Mouse (Mus musculus) layer of hippocampus, postnatal 14 days (tissue): ENCODE data around the gene Ubn2. TPM values are rescaled to one million over a fixed set of nuclear protein-coding genes. Genes with fewer than 3 reads are reported as not detected.
"Not testable (repeated sequence)": the region's sequence is repeated elsewhere in the genome, so short reads cannot be mapped to it uniquely, and the experiment has no call there.

Experiments
- DNase-seq, 2 experiments: peaks; one replicate each; pipeline ENCODE4 v3.0.0; 2021 to 2022; ENCODE audit warnings: low spot score in 2 of 2, mixed read lengths in 1 of 2
- microRNA-seq, 2 experiments: library from miRNA; unstranded; fragments of <30 nt; microRNA quantifications; one replicate each; pipeline ENCODE4 v1.2.0; 2021
- total RNA-seq, 2 experiments: library from RNA; stranded (reverse); gene quantifications; 2 replicates each; pipeline ENCODE4 v1.2.3; 2021

Gene Ubn2
- total RNA-seq, 2 experiments from 2014 or later, result 38.0 to 38.7 TPM

DNA sequence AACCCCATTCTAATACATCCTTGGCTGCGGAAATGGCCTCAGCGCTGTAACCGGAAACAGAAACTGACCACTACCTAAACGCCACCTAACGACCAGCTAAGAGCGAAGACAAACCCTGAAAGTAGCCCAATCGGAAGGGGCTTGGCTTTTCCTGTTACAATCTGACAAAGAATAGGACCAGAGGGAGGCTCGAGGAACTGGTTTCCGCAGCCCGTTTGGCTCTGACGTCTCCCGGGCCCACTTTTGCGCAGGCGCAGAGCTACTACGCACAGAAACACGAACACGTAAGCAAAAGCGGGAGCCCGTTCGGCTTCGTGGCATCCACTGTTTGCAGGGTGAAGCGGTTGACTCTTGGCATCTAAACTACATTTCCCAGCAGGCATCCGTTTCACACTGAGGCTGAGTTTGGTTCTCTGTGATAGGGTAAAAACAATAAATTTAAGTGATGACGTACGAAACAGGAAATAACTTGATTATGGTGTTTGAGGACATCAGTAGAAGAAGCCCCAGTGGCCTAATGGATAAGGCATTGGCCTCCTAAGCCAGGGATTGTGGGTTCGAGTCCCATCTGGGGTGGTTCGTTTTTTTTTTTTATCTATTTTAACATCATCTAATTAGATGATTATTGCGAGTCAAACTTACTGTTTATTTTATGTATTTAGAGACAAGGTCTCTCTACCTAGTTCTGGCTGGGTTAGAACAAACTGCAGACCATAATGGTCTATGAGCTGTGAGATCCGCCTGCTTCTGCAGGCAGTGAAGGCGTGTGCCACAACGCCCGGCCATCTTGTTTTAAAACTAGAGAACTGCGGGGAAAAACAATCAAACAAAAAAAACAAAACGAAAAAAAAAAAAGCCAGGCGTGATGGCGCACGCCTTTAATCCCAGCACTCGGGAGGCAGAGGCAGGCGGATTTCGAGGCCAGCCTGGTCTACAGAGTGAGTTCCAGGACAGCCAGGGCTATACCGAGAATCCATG lies 100.0 kb downstream of the Ubn2 start, which contains the start of gene Fmc1:
Gene Fmc1, plus strand, starts transcription at position 75 of the 978 bp plus-strand sequence.
- DNase-seq, result peak; percentile 98 to 99

DNA sequence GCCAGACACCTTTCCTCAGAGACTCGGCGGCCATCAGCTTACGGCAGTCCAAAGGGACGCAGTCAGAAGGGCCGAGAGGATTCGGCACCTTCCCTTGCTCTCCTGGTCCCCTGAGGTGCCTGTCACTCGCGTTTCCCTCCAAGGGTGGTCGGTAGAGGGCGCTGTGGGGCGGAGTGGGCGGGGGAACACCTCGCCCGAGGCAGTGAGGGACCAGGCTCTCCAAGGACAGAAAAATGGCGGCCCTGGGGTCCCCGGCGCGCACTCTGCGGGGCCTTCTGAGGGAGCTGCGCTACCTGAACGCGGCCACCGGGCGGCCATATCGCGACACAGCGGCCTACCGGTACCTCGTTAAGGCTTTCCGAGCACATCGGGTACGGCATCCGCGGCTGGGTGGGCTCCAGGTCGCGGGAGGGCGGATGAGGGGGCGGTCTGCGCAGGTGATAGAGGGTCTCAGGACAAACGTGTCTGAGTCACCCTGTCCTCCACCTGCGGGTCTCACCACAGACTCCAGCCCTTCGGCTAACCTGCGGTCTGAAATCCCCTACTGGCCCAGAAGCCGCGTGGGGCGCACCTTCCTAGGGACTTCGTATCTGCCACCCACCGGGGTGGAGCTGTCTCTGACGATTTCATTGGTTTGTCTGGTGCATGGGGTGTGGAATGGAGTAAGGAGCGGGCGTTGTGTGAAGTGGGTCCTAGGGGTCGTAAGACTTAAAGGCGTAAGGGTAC lies 101.1 kb downstream of the Ubn2 start:
- peak; percentile 96 to 98 for DNase-seq

DNA sequence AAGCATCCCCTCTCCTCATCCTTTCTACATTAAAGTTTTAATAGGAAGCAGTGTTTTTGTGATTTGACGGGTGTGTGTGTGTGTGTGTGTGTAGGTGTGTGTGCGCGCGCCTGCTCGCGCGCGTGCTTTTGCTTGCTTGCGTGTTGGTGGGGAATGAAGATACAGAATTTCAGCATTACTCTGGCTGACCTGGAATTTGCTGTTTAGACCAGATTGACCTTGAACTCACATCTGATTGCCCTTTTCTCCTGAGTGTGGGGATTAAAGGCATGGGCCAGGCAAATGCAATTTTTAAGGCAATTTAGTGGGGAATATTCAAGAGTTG lies 101.6 kb downstream of the Ubn2 start:
- no peak for DNase-seq

DNA sequence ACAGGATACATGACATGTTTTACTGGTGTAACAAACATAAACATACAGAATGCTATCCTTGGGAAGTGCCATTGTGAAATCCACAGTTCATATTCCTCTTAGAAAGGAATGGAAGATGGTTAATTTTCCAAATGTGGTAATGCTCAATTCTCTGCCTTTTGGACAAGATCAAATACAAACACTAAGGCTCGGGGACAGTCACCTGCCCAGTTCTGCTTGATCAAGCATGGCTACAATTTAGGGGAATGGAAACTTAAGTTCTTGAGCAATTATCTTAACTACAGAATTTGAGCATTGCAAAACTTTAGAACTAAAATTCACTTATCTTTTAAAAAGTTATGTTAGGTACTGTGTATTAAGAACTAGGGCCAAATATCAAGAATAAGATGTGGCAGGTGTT lies 102.0 kb downstream of the Ubn2 start:
- DNase-seq, result no peak

DNA sequence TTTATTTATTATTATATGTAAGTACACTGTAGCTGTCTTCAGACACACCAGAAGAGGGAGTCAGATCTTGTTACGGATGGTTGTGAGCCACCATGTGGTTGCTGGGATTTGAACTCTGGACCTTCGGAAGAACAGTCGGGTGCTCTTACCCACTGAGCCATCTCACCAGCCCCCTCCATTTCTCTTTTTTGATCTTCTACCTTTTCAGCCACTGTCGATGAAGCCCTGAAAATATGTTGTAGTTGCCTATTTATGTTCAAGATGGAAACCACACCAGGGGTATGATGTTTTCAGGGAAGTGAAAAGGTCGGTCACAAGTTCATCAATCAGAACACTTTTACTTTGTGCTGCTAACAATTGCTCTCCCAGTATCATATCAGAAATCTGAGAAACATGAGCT lies 110.4 kb downstream of the Ubn2 start:
- DNase-seq, result not testable (repeated sequence)

DNA sequence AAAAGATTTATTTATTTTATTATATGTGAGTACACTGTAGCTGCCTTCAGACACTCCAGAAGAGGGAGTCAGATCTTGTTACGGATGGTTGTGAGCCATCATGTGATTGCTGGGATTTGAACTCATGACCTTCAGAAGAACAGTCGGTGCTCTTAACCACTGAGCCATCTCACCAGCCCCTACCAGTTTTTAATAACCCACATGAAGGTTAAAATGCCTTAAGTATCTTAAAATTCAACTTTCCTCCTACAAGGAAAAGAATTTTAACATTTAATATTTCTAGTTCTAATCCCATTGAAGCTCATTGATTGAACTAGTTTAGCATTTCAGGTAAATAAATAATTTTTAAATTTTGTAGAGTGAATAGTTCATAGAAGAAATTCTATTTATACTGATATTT lies 113.3 kb downstream of the Ubn2 start:
- DNase-seq, result not testable (repeated sequence)

DNA sequence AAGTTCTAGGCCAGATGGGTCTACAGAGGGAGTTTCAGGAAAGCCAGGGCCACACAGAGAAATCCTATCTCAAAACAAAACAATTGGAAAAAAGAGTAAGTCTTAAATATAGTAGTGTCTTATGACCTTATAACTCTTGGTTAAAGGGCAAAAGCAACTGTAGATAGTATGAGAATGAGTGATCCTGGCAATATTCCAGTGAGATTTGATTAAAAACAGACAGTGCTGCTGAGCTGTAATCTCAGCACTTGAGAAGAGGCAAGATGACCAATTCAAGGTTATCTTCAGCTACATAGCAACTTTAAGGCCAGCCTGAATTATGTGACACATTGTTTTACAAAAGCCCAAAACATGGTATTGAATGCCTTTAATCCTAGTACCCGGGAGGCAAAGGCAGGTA lies 114.0 kb downstream of the Ubn2 start:
- DNase-seq, result no peak

DNA sequence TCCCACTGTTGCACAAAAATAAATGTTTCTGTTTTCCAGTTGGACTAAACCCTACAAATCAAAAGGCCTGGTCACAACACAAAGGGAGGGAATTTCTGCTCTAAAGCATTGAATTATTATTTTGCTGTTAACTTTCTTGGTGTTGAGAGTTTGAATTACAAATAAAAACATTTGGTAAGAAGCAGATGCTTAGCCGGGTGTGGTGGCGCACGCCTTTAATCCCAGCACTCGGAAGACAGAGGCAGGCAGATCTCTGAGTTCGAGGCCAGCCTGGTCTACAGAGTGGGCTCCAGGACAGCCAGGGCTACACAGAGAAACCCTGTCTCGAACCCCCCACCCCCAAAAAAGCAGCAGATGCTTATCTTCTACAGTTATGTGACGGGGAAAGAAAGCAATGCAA lies 114.8 kb downstream of the Ubn2 start:
- not testable (repeated sequence) for DNase-seq

DNA sequence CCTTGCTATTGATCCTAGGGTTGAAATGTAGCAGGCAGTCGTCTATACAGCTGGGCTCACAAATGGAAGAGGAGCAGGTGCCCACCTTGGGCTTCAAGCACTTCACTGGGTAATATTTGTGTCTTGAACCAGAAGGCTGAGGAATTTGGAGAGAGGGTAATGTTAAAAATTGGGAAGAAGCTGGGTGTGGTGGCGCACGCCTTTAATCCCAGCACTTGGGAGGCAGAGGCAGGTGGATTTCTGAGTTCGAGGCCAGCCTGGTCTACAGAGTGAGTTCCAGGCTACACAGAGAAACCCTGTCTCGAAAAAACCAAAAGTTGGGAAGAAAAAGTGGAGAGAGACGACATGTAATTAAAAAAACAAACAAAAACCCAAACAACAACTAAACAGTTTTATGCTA lies 116.1 kb downstream of the Ubn2 start:
- peak in 1 of 2 experiments; percentile 11 for DNase-seq

DNA sequence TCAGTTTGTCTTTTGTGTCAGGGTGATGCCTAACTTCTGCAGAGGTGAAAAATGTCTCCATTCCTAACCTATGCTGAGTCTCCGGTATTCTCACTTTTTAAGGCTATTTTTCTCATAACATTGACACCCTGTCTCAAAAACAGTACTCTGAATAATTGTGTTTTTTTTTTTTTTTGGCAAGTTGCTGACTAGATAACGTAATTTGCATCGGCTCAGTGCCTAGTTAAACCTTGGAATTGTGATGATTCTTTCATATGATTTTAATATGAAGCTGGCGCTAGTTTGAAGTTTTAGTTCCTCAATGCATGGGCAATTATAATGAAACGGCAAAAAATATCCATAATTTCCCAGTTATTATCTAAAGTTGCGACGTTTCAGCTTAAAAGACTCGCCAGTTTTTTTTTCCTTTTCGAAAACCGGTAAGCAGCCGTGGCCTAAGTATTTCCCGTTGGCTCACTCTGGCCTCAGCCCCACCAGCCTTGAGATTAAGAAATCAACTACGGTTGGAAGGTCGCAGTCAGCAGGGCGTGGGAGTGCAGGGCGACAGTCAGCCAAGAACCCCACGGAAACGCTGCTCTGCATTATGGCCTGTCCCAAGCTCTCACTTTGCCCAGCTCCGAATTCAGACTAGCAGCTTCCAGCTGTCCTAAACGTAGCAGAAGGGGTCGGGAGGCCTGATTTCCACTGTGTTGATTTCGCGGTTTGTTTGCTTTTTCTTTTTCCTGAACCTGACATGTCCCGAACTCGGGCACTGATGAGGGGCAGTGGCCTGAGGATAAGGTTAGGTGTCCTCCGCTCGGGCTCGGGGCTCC lies 116.7 kb downstream of the Ubn2 start:
- peak in 1 of 2 experiments; percentile 13 for DNase-seq

DNA sequence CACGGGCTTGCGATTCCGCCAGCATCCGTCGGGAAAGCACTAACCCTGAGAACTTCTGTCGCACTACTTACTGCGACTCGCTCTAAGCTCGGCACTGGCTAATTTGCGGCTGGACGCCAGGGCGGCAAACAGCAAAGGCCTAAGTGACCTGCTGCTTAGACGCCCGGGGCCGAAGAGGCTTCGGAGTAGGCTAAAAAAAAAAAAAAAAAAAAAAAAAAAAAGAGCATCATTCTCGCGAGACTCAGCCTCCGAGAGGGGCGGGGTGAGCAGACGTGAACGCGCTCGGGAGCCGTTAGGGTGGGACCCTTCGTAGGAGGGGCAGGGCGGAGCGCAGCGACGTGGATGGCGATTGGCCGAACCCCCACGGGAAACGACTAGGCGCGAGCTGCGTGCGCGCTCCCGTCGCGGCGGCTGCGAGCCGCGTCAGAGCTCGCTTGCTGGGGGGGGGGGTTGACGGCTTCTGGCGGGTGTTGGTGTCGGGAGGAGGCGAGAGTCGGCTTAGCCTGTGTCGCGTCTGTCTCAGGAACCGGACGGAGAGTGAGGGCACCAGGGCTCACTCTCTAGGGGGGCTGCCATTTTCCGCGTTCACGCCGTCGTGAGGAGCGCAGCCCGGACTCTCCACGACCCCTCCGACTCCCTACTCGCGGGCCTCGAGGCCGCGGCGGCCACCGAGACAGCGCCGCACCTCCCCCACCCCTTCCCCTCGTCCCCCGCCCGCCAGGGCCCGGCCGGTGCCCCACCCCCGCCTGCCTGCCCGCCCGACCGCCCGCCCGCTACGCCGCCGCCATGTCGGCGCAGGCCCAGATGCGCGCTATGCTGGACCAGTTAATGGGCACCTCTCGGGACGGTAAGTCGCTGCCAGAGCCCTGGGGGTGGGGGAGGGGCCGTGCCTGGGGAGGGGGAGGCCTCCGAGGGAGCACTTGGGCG lies 117.6 kb downstream of the Ubn2 start, which contains the start of gene Luc7l2:
Gene Luc7l2, plus strand, starts transcription at position 273 of the 927 bp plus-strand sequence.
- DNase-seq, result peak; percentile 92 to 98

DNA sequence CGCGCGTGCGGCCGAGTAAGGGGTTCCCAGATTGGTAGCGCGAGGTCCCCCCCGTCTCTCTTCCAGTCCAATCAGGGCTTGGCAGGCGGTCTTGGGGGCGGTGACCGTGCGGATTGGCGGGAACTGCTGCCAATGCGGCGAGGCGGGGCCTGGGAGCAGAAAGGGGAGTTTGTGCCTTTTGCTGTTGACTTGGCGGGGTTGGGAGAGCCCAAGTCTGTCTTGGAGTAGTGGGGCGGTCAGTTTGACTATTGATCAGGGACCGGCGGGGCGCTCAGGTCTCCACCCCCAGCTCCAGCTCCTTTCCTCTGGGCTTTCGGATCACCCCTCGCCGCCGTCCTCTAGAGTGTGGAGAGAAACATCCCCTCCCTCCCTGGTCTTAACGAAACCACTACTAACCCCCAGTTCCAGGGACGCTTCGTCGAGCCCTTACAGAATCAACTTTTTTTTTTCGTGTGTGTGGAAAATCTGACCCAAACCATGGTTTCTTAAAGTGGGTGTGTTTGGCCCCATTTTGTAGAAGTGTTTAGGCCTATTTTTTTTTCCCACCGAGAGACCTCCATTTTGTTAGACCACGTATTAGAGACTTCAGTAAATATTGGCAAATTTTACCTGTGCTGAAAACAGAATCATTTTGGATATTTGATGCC lies 118.4 kb downstream of the Ubn2 start:
- peak; percentile 96 to 99 for DNase-seq

DNA sequence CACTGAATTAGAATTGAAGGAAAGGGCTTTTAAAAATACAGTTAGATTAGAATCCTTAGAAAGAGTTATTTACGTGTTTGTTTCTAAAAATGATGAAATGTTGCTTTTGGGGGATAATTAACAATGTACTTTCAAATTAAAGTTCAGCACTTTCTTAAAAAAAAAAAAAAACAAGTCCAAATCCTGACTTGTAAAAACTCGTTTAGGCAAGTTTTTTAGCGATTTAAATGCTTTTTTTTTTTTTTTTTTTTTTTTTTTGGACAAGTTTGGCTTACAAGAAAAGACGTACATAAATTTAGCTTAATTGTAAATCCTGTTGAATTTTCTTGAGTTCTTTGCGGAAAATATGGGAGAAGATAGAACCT lies 118.9 kb downstream of the Ubn2 start:
- DNase-seq, result no peak

Small RNA genes lying within 50 kb of the gene (microRNA-seq; reads per million reads assigned to microRNA genes)
- 0 reads per million in 2 experiments for gene Mir7670

Other genes starting within 250 kb of the Ubn2 start
- gene D630045J12Rik, start 179.9 kb upstream of the Ubn2 start, total RNA-seq, result 10 to 100 TPM; 39.6 to 41.8 TPM
- gene Zc3hav1l, start 134.7 kb upstream of the Ubn2 start, total RNA-seq, result 1 to 10 TPM; 3.1 to 3.5 TPM
- gene Zc3hav1, start 79.3 kb upstream of the Ubn2 start, total RNA-seq, result 1 to 10 TPM; 2.8 to 3.3 TPM
- gene Ttc26, start 52.5 kb upstream of the Ubn2 start, total RNA-seq, result 1 to 10 TPM; 8.8 to 9.8 TPM
- 10 to 100 TPM; 52.0 to 55.9 TPM for gene Fmc1, start 99.6 kb downstream of the Ubn2 start, total RNA-seq
- gene Luc7l2, start 117.4 kb downstream of the Ubn2 start, total RNA-seq, result 100 to 1,000 TPM; 161 to 187 TPM
- gene Klrg2, start 203.3 kb downstream of the Ubn2 start, total RNA-seq, result 1 to 10 TPM; 1.1 to 1.2 TPM
- 100 to 1,000 TPM; 112 to 115 TPM for gene Clec2l, start 229.1 kb downstream of the Ubn2 start, total RNA-seq